Mouse (Mus musculus) testis, postnatal 14 days (tissue): ENCODE data around the gene Tmem119.
"Not testable (repeated sequence)": the region's sequence is repeated elsewhere in the genome, so short reads cannot be mapped to it uniquely, and the experiment has no call there.

Source experiments
- DNase-seq: peaks from one replicate; pipeline ENCODE4 v3.0.0; 2021; ENCODE audit warnings: low spot score

The Tmem119 gene

GRCm38 (mm10) chr5:113788645-113789044, 11.7 kb downstream of the Tmem119 start:
- no peak for DNase-seq

GRCm38 (mm10) chr5:113786985-113787384, 13.3 kb downstream of the Tmem119 start:
- no peak for DNase-seq

- DNase-seq, result not testable (repeated sequence)
Observed at GRCm38 (mm10) chr5:113784104-113784503, 16.2 kb downstream of the Tmem119 start.

- peak; percentile 55 for DNase-seq
Observed at GRCm38 (mm10) chr5:113783581-113784001, 16.7 kb downstream of the Tmem119 start.

GRCm38 (mm10) chr5:113782624-113783023, 17.7 kb downstream of the Tmem119 start:
- no peak for DNase-seq

GRCm38 (mm10) chr5:113781875-113782274, 18.4 kb downstream of the Tmem119 start:
- DNase-seq, result no peak

GRCm38 (mm10) chr5:113781254-113781653, 19.1 kb downstream of the Tmem119 start:
- no peak for DNase-seq

GRCm38 (mm10) chr5:113780763-113781162, 19.6 kb downstream of the Tmem119 start:
- no peak for DNase-seq

- DNase-seq, result no peak
Observed at GRCm38 (mm10) chr5:113780082-113780752, 20.1 kb downstream of the Tmem119 start.

GRCm38 (mm10) chr5:113779569-113779968, 20.7 kb downstream of the Tmem119 start:
- no peak for DNase-seq

GRCm38 (mm10) chr5:113777728-113778127, 22.6 kb downstream of the Tmem119 start:
- DNase-seq, result not testable (repeated sequence)

- no peak for DNase-seq
Observed at GRCm38 (mm10) chr5:113776896-113777226, 23.5 kb downstream of the Tmem119 start.

GRCm38 (mm10) chr5:113776128-113776895, 24.0 kb downstream of the Tmem119 start:
- no peak for DNase-seq

GRCm38 (mm10) chr5:113775585-113775984, 24.7 kb downstream of the Tmem119 start:
- DNase-seq, result no peak

- peak; percentile 66 for DNase-seq
Observed at GRCm38 (mm10) chr5:113773664-113774063, 26.7 kb downstream of the Tmem119 start.

GRCm38 (mm10) chr5:113772905-113773519, 27.3 kb downstream of the Tmem119 start:
- no peak for DNase-seq

GRCm38 (mm10) chr5:113772450-113772895, 27.8 kb downstream of the Tmem119 start, which contains the start of the genes Sart3 and Iscu:
TSS of gene Sart3 (minus strand) at chr5:113772510.
TSS of gene Iscu (plus strand) at chr5:113772748.
- DNase-seq, result peak; percentile 93

- DNase-seq, result peak; percentile 91
Observed at GRCm38 (mm10) chr5:113771213-113772162, 28.8 kb downstream of the Tmem119 start.

- no peak for DNase-seq
Observed at GRCm38 (mm10) chr5:113768806-113769205, 31.5 kb downstream of the Tmem119 start.

GRCm38 (mm10) chr5:113765641-113766526, 34.4 kb downstream of the Tmem119 start:
- DNase-seq, result no peak

GRCm38 (mm10) chr5:113764426-113764825, 35.9 kb downstream of the Tmem119 start:
- DNase-seq, result no peak
